Mouse (Mus musculus) A20 (cell line): ENCODE measurements around the gene Ric8b.

Experiments
- DNase-seq: peaks from one replicate; pipeline ENCODE4 v3.0.0-alpha.2; 2011; ENCODE audit warnings: low read depth, low spot score

The Ric8b gene

DNA sequence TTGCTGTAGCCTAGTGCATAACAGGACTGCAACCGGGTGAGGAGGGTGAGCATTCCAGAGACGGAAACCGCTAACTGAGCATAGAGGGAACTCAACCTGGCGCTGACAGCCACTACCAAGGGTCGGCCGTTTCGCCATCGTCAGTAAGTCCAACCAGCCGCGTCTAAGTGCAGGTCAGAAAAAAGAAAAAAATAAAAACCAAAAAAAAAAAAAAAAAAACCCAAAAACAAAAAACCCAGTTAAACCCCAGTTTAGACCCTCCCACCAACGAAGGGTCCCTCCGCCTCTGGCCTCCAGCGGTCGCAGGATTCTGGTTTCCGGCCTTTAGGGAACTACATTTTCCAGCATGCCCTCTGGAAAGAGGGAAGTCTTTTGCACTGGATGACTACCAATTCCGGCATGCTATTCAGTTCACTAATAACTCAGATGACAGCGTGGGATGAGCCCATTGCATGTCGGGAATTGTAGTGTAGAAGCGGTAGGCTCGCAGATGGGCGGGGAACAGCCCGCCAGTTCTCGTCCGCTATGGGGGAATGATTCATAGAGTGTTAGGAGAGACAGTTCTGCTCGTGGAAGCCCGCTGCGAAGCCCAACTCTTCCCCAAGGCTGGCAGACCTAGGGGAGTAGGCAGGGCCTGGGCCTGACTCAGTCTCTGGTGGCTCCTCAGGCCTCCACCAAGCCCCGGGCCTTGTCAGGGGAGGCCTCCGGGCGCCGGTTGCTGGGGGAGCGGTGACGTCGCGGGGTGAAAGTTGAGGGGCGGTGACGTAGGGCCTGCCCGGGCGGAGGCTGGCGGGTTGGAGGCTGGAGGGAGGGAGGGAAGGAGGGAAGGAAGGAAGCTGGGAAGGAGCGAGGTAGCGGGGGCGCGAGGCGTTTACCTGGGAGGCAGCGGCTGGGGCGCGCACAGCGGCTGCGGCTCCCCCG lies at the start of gene Ric8b:
Gene Ric8b (plus strand): TSS at position 807 of the 921 bp plus-strand sequence.
- DNase-seq = peak; percentile 97

DNA sequence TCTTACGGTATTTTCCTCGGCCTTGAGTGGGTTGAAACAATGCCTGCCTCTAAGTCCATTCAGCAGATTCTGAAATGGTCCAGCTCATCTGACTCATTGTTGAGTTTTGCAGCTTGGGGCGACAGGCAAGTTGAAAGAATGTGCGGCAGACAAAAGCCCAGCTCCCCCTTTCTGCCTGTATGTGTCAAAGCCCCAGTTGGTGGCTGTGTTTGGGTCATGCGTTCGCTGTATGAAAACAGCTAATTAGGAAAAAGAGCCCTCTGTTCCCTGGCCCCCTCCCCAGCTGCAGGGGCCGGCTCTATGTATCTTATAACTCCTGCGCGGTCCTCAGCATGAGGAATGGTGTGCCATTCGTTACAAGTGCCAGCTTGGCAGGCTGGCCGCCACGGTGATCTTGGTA lies 46.1 kb upstream of the Ric8b start:
- DNase-seq = no peak

DNA sequence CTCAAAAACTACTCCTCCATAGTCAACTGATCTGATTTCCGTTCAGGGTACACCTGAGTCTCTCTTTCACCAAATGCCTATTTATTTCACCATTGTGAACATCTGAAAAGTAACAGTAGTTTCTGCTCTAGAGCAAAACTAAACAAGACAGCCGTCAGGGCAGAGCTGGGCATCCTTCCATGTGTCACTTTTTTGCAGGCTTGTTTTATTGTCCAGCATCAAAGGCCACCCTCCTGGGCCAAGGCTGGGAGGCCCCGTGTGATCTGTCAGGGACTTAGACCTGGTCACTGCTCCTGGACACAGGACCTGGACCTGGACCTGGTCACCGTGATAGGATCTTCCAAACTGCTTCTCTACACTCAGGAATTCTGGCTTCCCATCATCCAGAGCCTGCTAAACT lies 45.5 kb upstream of the Ric8b start:
- DNase-seq = no peak

DNA sequence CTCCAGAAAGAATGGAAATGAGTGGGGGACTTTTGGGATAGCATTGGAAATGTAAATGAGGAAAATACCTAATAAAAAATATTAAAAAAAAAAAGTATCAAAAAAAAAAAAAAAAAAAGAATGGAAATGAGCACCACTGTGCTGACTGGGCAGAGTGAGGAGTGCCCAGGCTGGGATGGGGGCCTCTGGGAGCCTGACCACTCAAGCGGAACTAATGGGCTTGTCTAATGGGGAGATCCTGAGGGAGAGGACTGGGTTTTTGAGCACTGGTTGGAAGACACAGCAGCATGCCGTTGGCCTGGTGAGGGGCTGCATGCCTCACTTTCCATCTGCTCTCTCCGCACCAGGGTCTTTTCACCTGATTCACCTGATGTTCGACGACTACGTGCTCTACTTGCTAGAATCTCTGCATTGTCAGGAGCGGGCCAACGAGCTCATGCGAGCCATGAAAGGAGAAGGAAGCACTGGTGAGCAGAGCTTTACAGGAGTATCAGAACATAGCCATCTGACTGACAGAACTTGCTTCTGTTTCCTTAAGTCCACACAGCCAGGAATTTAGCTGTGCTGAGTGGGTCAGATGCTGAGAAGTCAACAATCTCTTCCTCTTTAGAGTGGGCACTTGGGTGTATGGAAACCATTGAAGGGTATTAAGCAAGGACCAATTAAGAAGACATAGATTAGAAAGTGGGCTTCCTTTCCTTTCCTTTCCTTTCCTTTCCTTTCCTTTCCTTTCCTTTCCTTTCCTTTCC lies 37.4 kb upstream of the Ric8b start:
- DNase-seq = no peak

DNA sequence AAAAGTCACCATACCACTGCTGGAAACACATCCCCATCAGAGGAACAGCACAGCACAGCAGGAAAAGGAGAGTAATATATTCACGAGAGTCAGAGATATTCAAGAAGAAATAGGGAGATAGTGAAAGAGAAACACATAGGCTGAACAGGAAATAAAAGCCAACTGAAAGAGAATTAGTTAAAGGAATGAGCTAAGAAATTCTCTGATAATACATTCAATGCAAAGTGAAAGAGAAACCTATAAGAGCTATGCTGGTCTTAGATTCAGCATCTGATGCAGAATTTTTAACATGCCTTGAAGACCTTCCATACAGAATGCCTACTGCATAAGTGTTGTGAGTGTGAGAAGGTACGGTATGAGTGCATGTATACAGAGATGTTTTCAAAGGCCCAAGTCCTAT lies 34.9 kb upstream of the Ric8b start:
- DNase-seq = no peak

DNA sequence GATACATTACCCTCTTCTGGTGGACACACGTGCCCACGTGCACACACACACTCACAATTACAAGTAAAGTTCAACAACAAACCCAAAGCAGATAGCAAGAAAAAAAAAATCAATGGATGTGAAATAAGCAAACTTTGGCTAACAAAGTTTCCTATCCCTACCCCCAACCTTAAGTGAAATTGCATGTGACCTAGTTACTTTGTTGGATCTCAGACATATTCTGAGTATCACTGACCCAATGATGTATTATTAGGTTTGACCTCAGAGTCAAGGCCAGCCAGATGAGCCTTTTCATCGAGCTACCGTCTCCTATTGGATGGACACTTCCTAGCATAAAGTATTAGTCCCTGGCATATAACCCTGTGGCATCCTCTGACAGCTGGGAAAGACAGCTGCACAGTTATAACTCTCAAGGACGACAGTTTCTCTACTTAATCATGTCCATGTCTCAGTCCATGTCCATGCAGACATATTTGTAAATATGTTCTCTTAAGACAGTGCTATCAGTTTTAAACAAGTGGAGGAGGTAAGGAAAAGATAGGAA lies 32.0 kb upstream of the Ric8b start:
- DNase-seq = no peak

DNA sequence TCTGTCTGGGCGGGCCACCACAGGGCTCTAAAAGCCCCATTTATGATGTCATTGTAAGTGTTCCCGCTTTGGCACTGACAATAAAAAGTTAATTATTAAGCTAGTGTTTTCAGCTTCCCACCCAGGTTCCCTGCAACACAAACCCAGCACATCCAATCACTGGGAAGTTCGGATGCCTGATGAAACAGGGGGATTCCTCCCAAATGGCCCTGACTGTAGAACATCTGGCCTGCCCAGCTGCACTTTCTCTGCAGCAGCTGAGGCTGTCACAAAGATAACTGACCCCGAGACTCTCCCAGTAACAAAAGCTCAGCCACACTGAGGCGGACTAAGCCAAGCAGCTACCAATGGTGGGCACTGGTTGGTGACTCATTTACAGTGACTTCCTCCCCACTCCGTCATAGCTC lies 31.2 kb upstream of the Ric8b start:
- no peak for DNase-seq

DNA sequence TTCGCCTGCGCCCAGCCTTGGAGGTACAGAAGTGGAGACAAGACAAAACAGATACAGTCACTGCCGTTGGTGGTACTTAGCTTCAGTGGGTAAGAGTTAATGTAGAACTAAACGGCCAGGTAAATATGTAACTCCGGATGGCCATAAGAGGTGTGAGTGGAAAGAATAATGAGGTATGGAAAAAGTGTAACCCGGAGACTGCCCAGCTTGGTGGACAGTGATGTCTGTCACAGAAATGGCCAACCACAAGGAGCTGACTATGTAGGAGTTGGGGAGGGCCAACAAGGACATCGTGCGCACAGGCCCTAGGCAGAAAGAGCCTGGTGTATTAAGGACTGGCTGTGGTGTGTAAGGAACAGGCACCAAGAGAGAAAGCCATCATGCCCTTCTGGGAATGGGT lies 30.6 kb upstream of the Ric8b start:
- no peak for DNase-seq

DNA sequence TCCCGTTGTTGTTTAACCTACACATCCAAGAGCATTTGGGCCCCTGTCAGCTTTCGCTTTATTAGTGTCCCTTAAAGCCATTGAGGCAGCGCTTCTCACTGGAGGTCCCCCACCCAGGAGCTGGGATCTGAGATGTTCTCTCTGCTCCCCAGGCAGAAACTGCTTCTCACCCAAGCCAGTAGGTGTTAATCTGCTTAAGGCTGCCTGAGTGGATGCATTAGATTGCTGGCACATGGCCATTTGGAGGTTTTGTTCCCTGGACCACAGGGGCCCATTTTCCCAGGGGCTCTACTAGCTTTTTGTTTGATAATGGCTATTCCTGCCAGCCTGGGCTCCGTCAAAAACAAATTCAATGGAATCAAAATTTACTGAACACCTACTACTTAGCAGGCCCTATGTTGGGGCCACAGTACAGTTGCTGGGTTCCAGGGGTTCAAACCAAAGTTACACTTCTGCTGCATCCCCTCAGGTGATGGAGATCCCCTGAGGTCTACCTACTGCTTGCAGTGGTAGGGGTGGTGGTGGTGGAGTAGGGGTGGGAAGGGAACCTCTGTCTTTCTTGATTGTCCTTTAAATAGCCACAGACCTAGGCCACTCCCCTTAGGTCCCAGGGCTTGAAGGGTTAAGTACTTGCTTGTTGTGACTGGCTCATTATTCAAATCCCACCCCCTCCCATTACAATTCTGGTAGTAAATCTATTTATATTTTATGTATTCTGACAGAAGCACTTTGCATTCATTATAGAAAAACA lies 28.1 kb upstream of the Ric8b start:
- no peak for DNase-seq

DNA sequence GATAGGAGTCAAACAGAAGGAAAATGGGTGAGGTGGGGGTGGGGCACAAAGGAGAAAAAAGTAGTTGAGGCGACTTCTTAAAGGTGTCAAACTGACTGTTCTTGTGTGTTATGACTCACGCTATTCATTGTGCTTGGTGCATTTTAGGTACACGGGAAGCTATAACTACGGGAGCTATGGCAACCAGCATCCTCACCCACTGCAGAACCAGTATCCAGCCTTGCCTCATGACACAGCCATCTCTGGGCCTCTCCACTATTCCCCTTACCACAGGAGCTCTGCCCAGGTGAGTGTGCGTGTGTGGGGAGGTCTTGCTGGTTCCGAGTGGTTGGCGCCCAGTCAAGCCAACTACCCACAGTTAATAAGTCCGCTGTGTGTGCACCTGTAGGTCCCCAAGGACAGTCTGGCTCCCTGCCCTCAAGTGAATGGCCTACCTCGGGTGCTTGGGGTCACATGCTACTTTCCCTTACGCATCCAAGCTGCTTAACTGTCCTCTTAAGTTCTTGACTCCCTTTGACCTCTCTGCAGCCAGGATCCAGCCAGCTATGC lies 21.5 kb upstream of the Ric8b start:
- DNase-seq = no peak

DNA sequence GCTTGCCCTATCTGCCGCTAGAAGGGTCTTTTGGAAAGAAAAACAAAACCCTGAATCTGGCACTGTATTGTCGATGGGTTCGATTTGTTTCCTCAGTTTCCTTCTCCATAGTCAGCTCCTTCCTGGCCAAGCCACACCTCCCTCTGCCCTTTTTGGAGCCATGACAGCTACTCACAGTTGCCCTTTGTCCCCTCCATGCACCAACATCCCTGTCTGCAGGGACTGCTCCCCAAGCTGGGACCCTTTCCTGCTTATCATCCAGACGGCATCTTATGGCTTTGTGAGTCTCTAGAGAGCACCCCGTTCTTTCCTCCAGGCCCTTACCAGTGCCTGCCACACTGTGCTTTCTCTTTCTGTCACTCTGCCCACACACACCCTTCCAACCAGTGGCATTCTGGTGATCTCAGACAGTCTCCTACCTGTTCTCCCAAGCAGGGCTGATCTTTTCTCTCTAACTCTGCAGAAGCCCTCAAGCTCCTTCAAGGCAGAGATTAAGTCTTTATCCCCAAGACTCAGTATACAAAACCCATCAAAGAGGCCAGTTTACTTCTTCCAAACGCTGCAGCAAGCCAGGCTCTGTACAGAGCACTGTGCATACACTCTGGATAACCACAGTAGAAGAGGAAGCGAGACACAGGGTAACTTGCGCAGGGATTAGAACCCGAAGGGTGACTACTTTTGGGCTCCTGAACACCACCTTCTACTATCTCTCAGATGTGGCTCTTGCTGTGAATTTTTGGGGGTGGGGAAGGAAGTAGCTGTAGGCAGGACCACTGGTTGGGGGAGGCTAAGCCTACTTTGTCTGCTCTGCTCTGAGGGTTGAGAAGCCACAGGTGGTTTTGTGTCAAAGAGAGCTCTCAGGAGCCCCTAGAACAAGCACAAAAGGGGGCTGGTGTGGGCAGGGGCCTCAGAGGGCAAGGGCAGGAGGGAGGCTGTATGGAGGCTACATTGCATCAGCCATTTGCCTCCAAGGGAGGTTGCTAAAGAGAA lies 20.2 kb upstream of the Ric8b start:
- peak; percentile 12 for DNase-seq

DNA sequence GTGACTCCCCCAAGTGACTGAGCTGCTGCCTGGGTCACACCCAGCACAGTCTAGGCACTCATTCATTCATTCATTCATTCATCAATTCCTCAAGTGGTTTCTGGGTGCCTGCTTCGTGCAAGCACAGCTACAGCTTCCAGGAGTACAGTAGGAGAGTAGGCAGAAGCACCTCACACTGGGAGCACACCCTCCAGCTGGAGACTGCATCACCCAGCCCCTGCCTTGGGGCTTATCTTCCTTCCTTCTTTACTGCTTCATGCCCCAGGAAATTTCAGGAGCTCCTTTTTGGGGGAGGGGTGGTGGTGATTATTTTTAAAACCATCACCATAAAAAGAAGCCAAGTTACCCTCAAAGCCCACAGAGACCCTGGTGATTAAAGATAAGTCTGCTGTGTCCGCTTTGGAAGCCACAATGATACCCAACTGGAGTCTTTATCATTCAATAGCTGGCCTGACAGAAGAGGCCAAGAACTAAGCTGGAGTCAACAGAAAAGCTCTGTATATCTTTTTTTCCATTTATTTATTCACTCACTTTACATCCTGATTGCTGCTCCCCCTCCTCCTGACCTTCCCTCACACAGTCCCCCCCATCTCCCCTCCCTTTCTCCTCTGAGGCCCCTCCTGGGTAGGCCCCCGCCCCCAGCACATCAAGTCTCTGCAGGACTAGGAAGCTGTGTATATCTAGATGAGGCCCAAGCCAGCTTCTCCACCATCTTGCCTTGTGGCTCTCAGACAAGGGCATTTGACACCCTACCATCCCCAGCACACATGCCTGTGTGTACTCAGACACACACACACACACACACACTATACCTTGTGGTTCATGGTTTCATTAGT lies 19.1 kb upstream of the Ric8b start:
- DNase-seq = no peak

DNA sequence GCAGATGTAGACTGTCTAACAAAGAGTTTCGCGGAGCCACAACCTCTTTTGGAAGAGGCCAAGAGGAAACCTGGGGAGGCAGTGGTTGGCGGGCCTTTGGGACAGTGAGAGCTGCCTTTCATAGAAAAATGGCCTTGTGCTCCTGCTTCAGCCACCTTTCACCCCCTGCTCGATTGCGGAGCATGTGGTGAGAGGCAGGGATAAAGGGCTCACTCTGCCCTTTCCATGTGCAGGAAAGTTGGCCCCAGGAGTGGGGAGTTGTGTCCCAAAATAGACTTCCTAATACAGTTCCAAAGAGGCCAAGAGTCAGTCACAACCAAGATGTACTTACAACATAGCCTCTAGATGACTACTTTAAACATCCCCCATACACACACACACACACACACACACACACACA lies 15.7 kb upstream of the Ric8b start:
- DNase-seq = no peak

DNA sequence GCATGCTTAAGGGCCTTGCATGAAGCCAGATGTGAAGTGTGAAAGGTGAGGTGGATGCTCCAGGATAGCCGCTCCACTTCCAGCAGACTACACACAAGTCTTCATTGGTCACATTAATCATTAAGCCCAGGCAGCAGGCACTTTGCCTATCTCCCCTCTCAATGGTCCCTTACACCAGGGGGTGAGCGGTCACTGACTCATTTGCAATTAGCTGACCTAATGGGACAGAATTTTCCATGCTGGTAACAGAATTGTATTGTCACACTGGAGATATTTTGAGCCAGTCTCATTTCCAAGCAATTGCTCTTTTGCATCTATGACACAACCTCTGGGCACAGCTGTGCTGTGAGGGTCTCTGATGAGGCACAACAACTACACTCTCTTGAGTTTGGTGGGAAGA lies 15.2 kb upstream of the Ric8b start:
- DNase-seq = no peak

DNA sequence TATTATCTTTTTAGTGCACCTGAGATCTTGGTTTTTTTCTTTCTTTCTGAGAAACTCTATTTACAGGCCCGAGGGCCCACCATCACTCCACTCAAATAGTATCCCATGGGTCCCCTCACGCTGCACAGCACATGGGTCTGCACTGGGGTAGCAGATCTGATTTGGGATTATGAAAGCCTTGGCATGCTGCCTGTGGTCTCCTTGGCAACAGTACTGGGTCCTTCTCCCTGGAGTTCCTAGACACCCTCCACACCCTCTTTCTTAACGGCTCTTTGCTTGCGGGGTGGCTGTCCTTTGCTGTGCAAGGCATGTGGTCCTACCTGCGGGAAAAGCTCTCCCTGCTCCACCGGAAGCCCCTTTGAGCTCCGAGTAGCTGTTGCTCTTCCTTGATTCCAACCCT lies 14.1 kb upstream of the Ric8b start:
- no peak for DNase-seq

DNA sequence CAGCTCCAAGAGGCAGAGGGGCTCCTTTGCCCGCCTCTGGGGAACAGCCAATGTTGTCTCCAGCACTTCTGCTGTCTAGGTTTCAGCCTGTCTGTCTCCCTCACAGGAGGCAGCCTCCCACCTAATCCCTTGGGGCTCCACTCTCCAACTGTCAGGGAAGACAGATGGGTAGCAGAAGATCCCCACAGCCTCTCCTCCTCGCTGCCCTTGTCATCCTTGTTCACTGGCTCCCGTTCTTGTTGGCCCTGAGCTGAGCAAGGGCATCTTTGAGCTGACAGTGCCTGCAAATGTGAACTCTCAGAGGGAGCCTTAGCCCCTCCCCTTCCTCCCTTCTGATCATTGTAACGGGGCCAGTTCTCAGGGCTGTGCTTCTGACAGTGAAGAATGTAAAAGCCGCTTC lies 13.7 kb upstream of the Ric8b start:
- no peak for DNase-seq

DNA sequence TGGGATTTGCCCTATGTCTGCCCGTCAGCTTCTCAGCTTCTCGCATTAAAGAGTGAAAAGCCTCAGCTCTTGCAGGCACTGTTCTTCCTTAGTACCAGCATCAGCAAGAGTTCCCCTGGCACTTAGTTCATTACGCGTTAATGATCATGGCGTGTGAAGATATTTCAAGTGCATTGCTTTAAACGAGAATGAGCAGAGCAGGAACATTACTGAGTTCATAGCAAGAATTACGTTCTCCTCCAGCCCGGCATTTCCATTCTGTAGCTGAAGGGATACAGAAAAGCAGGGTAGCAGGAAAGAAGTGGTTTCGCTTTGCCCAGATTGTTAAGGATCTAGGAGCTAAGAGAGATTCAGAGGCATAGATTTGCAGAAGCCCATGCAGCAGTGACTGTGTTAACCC lies 10.5 kb upstream of the Ric8b start:
- no peak for DNase-seq

DNA sequence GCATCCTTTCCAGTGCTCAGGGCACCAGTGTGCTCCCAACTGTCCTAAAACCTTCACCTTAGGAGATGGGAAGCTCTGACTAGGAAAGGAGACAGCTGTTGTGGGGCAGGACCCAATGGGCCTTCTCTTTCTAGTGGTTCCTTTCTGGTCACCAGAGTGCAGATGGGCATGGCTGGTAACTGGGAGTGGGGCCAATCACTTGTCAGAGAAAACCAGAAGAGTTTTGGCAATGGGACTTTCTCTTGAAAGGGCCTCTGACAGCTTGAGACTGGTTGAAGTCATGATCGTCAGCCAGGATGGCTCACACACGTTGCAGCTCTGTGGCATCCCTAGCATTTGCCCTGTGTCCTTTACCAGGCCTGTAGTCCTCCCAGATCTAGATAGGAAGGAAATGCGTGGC lies 9.4 kb upstream of the Ric8b start:
- no peak for DNase-seq

DNA sequence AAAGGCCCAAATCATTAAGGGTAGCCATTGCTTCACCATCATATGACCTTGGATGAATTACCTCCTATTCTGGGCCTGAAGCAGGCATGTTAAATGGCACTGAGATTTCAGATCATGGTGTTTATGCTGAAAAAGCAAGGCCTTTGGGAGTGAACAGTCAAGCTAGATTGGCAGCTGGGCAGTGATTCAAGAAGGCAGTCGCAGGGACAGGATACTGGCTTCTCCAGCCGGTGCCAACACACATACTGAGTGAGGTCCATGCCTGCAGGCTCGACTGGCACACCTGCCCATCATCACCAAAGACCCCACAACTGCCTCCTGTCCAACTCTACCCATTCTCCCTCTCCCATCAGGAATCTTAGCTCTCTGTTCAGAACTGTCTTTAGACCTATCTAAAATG lies 8.9 kb upstream of the Ric8b start:
- DNase-seq = no peak
